Comparison of ENCODE assay signal across 12 mouse cellular contexts in the genomic region with DNA sequence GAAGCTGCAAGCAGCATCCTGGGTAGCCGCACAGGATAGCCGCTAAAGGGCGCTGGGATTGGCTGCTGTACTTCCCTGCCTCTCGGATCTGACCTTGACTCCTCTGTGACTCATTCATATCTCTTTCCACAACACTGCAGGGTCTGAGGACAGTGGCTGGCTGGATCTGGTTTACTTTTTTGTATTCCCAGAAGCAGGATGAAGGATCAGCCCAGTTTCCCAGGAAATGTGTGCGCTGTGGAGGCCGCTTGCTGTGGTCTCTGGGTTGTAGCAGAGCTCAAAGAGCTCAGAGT. TPM values are rescaled to one million over a fixed set of nuclear protein-coding genes. Genes with fewer than 3 reads are reported as not detected.
DNase-seq lines count a peak whose midpoint lies in the region; ATAC-seq and TF ChIP-seq lines count a peak whose summit lies in the region.
"Had no signal": no experiment of that assay in that cellular context is flagged by ENCODE, and none has a peak within 500 bp of the region (broad histone marks: within the 10 kb centered on the region; RNA-seq: fewer than 3 reads in every experiment).

No protein-coding gene starts in this region.

- no peaks in the 10 kb centered on the region for H3K9me3 ChIP-seq in liver, embryonic 14.5 days (ENCODE audit: control insufficient read depth, low read length)
- H3K9me3 ChIP-seq: forebrain, embryonic 13.5 days; heart, embryonic 13.5 days; hindbrain, embryonic 15.5 days had no signal

- no peak overlapping the region for H3K27ac ChIP-seq in liver, embryonic 14.5 days
- H3K27ac ChIP-seq: forebrain, embryonic 13.5 days; heart, embryonic 13.5 days; hindbrain, embryonic 15.5 days had no signal

- no peak overlapping the region for H3K4me2 ChIP-seq in liver, embryonic 14.5 days (ENCODE audit: low read depth)
- H3K4me2 ChIP-seq: forebrain, embryonic 13.5 days; heart, embryonic 13.5 days; hindbrain, embryonic 15.5 days had no signal

- 70% methylated on average over 6 of the region's 6 CpGs for WGBS in liver, embryonic 14.5 days (ENCODE audit: insufficient replicate concordance)

- no peak for TF ChIP-seq EP300 in liver, embryonic 14.5 days (IDR thresholded peaks at IDR 0.05; ENCODE audit: low read depth)

- ATAC-seq in liver, embryonic 14.5 days (ENCODE audit: insufficient read depth) = peak; percentile 53
- no peak for ATAC-seq in activated CD4-positive, CD25-positive, alpha-beta regulatory T cell, adult 4 months
- ATAC-seq: forebrain, embryonic 13.5 days had no signal

- H3K9ac ChIP-seq in liver, embryonic 14.5 days (replicated peaks) = no peak overlapping the region
- H3K9ac ChIP-seq: forebrain, embryonic 13.5 days; heart, embryonic 13.5 days; hindbrain, embryonic 15.5 days had no signal

- H3K4me1 ChIP-seq in liver, embryonic 14.5 days (replicated peaks; ENCODE audit: control insufficient read depth in 2 of 2, insufficient read depth in 2 of 2, low read length in 1 of 2) = peaks cover 0 to 20% of the 10 kb centered on the region in 2 experiments; a peak in 2 of 4 replicates
- H3K4me1 ChIP-seq: forebrain, embryonic 13.5 days had no signal

- H3K27me3 ChIP-seq in liver, embryonic 14.5 days (ENCODE audit: control insufficient read depth, insufficient read depth, low read length) = no peaks in the 10 kb centered on the region
- H3K27me3 ChIP-seq: heart, embryonic 13.5 days; hindbrain, embryonic 15.5 days had no signal

- TF ChIP-seq CTCF in liver, embryonic 14.5 days (IDR thresholded peaks at IDR 0.05; ENCODE audit: low read depth) = no peak

- no peaks in the 10 kb centered on the region for H3K36me3 ChIP-seq in liver, embryonic 14.5 days (replicated peaks; ENCODE audit: control insufficient read depth, insufficient read depth, low read depth)
- H3K36me3 ChIP-seq: heart, embryonic 13.5 days; hindbrain, embryonic 15.5 days had no signal

- intact Hi-C loops in gastrocnemius, postnatal 14 days (cut with DNase I; ENCODE audit: low total_unique reads) = loop anchor here (10.0 kb wide), 2 partner anchors 45 to 295 kb away; no protein-coding TSS in a partner anchor

- peak; percentile 96 for DNase-seq in heart, adult 11 months
- no peak for DNase-seq in heart, adult 18-20 months
- DNase-seq in lung, postnatal 10 days = peak; percentile 37
- DNase-seq in lung, postnatal 4 days = no peak
- peak; percentile 80 for DNase-seq in adrenal gland, postnatal 14 days
- no peak for DNase-seq in liver, embryonic 14.5 days (ENCODE audit: low read depth in 3 of 3, low spot score in 3 of 3)
- DNase-seq in gastrocnemius, postnatal 14 days = no peak

- H3K4me3 ChIP-seq in liver, embryonic 14.5 days (ENCODE audit: insufficient read depth in 1 of 2, low read depth in 2 of 2, low read length in 2 of 2) = no peak overlapping the region
- H3K4me3 ChIP-seq: forebrain, embryonic 13.5 days; heart, embryonic 13.5 days; hindbrain, embryonic 15.5 days; megakaryocyte, embryonic 14.5 days had no signal

RNA-seq across cellular contexts. Expression of a gene that starts 26.0 kb away (rescaled TPM):
- 10 to 100 TPM; 22.7 to 25.7 TPM for total RNA-seq in heart, adult 18-20 months (2021)
- total RNA-seq in adrenal gland, postnatal 14 days (2021) = 30.6 and 36.6 TPM in 2 replicates
- 3.3 and 4.8 TPM in 2 replicates for polyA plus RNA-seq in liver, embryonic 14.5 days (2012; rRNA removed)
- polyA plus RNA-seq in liver, embryonic 14.5 days (2014; fragmentation: Nextera tagmentation; extraction: Ambion mirVana) = 7.8 and 9.8 TPM in 2 replicates
- 1 to 10 TPM; 5.2 to 7.7 TPM for polyA plus RNA-seq in activated CD4-positive, CD25-positive, alpha-beta regulatory T cell, adult 4 months (2017; shearing (Covaris generic))
- 10 to 100 TPM; 10.5 to 12.0 TPM for total RNA-seq in gastrocnemius, postnatal 14 days (2021)

Comparison
In these comparisons a context has a peak if more than half of its experiments do, and no peak if none do; other contexts are left out.
1. DNase-seq: peak in heart, adult 11 months (single experiment), lung, postnatal 10 days (single experiment) and adrenal gland, postnatal 14 days (single experiment); none in heart, adult 18-20 months (0 of 2), lung, postnatal 4 days (0 of 2), liver, embryonic 14.5 days (0 of 3) and gastrocnemius, postnatal 14 days (single experiment).